Mouse (Mus musculus): Measurements from ENCODE around the gene Arl4c.

Arl4c gene

DNA sequence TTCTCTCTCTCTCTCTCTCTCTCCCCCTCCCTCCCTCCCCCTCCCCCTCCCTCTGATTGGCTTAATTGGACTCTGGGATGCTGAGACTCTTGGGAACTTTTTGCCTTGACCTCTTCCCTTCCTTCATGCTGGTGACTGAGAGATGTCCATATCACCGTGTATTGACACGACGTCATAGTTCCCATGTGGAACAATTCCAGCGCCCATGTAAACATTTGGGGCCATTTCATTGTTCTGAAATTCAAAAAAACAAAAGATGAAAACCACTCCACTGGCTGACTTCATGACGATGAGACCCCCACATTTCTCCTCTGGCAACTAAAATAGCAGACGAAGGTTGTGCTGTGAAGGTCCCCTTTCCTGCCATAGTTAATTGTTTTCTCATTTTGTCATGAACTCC lies 69.2 kb downstream of the Arl4c start:
- in situ Hi-C loops (cut with MboI; ENCODE audit: unreplicated experiment in 2 of 2), result no loop called here

DNA sequence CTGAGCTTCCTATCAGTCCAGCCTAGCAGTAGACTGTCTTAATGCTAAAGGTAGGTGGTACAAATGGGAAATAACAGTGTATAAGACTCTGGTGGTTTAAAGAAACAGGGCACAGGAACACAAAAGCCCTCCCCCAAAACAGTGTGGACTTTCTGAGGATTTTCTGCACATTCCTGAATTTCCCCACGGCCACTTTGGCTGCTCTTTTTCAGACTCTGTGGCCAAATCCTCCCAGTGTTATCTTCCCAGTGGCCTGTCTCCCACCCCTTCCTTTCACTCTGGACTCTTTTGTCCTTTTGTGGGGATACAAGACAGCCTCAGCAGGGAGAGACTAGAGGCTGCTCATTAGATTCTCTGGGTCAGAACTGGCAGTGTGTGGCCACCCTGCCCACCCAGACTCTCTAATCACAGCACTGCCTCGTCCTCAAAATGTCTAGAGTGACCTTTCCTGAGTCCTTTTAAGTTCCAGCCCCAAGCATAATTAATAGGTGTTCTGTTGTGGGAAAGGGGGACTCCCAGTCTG lies 72.0 kb downstream of the Arl4c start:
- in situ Hi-C loops (cut with MboI; ENCODE audit: unreplicated experiment in 2 of 2), result no loop called here

DNA sequence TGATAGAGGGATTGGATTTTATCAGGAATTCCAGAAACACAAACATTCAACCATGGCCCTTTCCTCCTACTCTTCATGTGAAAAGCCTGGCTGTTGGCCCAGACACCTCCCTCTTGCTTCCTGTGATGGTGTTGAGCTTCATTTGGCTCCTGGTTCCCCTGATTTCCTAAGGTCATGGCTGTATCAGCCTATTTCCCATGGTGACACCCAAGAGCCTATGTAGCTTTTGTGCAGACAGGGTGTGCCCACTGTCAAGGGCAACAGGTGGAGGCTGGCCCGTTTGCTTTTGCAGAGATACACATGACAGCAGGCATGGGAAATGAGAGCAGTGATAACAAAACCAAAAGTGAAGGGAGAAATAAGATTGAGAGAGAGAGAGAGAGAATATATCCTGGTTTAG lies 76.8 kb downstream of the Arl4c start:
- in situ Hi-C loops (cut with MboI; ENCODE audit: unreplicated experiment in 2 of 2), result no loop called here

DNA sequence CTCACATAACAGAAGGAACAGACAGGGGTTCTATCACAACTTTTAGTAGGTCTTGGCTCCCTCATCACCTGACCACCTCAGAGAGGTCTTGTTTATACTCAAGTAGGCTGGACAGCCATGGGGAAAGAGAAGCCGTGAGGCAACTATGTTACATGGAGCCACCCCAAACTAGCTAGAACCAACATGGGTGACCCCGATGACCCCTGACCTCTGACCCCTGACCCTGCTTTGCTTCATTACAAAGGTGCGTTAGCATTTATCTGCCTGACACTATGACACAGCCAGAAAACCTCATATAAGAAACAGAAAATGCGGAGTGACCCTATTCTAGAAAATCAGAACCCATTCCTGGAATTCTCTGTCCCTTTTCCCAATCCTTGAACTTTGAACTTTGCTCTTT lies 77.6 kb downstream of the Arl4c start:
- in situ Hi-C loops (cut with MboI; ENCODE audit: unreplicated experiment in 2 of 2), result no loop called here

DNA sequence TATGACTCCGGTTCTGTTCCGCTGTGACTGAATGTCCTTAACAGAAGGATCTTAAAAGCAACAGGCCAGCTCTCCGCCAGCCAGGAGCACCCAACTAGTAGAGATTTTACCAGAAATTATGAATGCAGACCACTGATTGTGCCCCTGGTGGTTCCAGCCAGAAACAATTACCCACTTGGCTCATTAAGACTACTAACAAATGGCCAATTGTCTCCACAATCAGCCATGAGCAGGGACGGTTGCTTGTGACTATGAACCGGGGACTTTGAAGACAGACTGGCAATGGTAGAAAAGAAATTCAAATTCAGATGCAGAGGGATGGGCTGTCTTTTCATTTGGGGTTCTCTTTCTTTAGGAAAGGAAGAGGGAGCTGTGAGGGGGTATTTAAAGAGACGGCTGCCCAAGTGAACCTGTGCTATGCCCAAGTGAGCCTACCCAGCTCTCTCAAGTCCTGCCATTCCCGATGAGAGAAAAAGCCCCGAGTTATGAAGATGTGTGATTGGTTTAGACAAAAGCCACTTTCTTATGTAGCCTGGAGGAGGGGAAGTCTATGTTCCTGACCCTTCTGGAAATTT lies 78.4 kb downstream of the Arl4c start:
- in situ Hi-C loops (cut with MboI; ENCODE audit: unreplicated experiment in 2 of 2), result no loop called here

All from v-Abl transformed pro-B cells (cell line).